Mouse (Mus musculus) heart, embryonic 14.5 days (tissue): ENCODE measurements around the gene Ppp1r3a. TPM values are rescaled to one million over a fixed set of nuclear protein-coding genes. Genes with fewer than 3 reads are reported as not detected.
"Not testable (repeated sequence)": the region's sequence is repeated elsewhere in the genome, so short reads cannot be mapped to it uniquely, and the experiment has no call there.

ENCODE experiments used
- ATAC-seq: fragments of 200-750 bp; cut with Nextera tagmentation; 2 replicates; pipeline ENCODE4 v1.8.0; 2017; ENCODE audit warnings: low read depth, moderate TSS enrichment; ENCODE audit not compliant: insufficient number of reproducible peaks, insufficient read depth, low FRiP score
- H3K27ac ChIP-seq, 2 experiments: fragments of 200-500 bp in 1 of 2; fragments of 300-500 bp in 1 of 2; sonication (generic) in 1 of 2; replicated peaks in 1 of 2; 2 replicates each; pipeline ENCODE4 v1.5.1; 2012 to 2014; ENCODE audit warnings: low read depth in 2 of 2, low read length in 2 of 2, control low read depth in 1 of 2, mild to moderate bottlenecking in 1 of 2, mixed read lengths in 1 of 2; ENCODE audit not compliant: control insufficient read depth in 1 of 2, insufficient read depth in 1 of 2
- H3K27me3 ChIP-seq: fragments of 300-500 bp; sonication (generic); 2 replicates; pipeline ENCODE4 v1.6.1; 2014; ENCODE audit warnings: mild to moderate bottlenecking, low read length, control low read depth; ENCODE audit not compliant: control insufficient read depth, insufficient read depth
- H3K36me3 ChIP-seq: fragments of 300-500 bp; sonication (generic); 2 replicates; pipeline ENCODE4 v1.6.1; 2014; ENCODE audit warnings: mild to moderate bottlenecking, control low read depth, low read length, mixed read lengths; ENCODE audit not compliant: control insufficient read depth, insufficient read depth
- H3K4me1 ChIP-seq, 2 experiments: fragments of 200-500 bp in 1 of 2; fragments of 300-500 bp in 1 of 2; sonication (generic) in 1 of 2; 2 replicates each; pipeline ENCODE4 v1.6.1; 2012 to 2014; ENCODE audit warnings: low read length in 2 of 2, control low read depth in 1 of 2, mixed read lengths in 1 of 2; ENCODE audit not compliant: control insufficient read depth in 2 of 2, insufficient read depth in 2 of 2
- H3K4me2 ChIP-seq: fragments of 300-500 bp; sonication (generic); 2 replicates; pipeline ENCODE4 v1.6.1; 2014; ENCODE audit warnings: mild to moderate bottlenecking, low read length
- H3K4me3 ChIP-seq, 2 experiments: fragments of 200-500 bp in 1 of 2; fragments of 300-500 bp in 1 of 2; sonication (generic) in 1 of 2; 2 replicates each; pipeline ENCODE4 v1.5.1; 2012 to 2014; ENCODE audit warnings: low read length in 2 of 2, mild to moderate bottlenecking in 2 of 2, control low read depth in 1 of 2, low read depth in 1 of 2, moderate library complexity in 1 of 2; ENCODE audit not compliant: control insufficient read depth in 1 of 2, insufficient read depth in 1 of 2
- H3K9ac ChIP-seq: fragments of 300-500 bp; sonication (generic); 2 replicates; pipeline ENCODE4 v1.6.1; 2014; ENCODE audit warnings: mild to moderate bottlenecking, low read length
- H3K9me3 ChIP-seq: fragments of 300-500 bp; sonication (generic); 2 replicates; pipeline ENCODE4 v1.6.1; 2016; ENCODE audit warnings: low read length, control low read depth; ENCODE audit not compliant: control insufficient read depth
- WGBS: fragments of 180-500 bp; shearing (Covaris S2); extraction: QIAGEN DNeasy Blood & Tissue Kit; methylation state at CpG from one replicate; pipeline ENCODE4 v1.1.7; 2014; 5-methylcytosine and 5-hydroxymethylcytosine counted together
- polyA plus RNA-seq: library from polyadenylated mRNA; unstranded; fragments of >200 nt; fragmentation: Nextera tagmentation; extraction: Ambion mirVana; gene quantifications from 2 replicates; pipeline ENCODE4 v1.2.1, GENCODE M21; 2014

The Ppp1r3a gene
- polyA plus RNA-seq, 1 experiment from 2014 or later: 8.3 TPM

GRCm38 (mm10) chr6:14700030-14700429, 55.0 kb downstream of the Ppp1r3a start:
- H3K4me2 ChIP-seq: no peak overlapping the region
- no peak overlapping the region for H3K27ac ChIP-seq
- ATAC-seq: no peak
- no peak overlapping the region for H3K9ac ChIP-seq
- H3K4me3 ChIP-seq: no peak overlapping the region
- no peaks in the 10 kb centered on the region for H3K4me1 ChIP-seq
- no peaks in the 10 kb centered on the region for H3K36me3 ChIP-seq
- no peaks in the 10 kb centered on the region for H3K27me3 ChIP-seq
- no peaks in the 10 kb centered on the region for H3K9me3 ChIP-seq

GRCm38 (mm10) chr6:14679231-14679887, 75.7 kb downstream of the Ppp1r3a start:
- not testable (repeated sequence) for H3K9ac ChIP-seq, ATAC-seq, H3K36me3 ChIP-seq, H3K4me1 ChIP-seq, H3K9me3 ChIP-seq, H3K4me3 ChIP-seq, H3K4me2 ChIP-seq, H3K27me3 ChIP-seq, H3K27ac ChIP-seq
- 87% methylated on average over 20 of the region's 20 CpGs for WGBS

- not testable (repeated sequence) for H3K4me1 ChIP-seq, H3K9ac ChIP-seq, H3K27ac ChIP-seq, H3K4me2 ChIP-seq, H3K4me3 ChIP-seq, H3K36me3 ChIP-seq, ATAC-seq, H3K9me3 ChIP-seq, H3K27me3 ChIP-seq
- 81% methylated on average over 2 of the region's 2 CpGs for WGBS
Measured at GRCm38 (mm10) chr6:14668966-14669365, 86.1 kb downstream of the Ppp1r3a start.

GRCm38 (mm10) chr6:14667651-14668050, 87.4 kb downstream of the Ppp1r3a start:
- not testable (repeated sequence) for ATAC-seq
- WGBS: 39% methylated on average over 2 of the region's 2 CpGs

More at GRCm38 (mm10) chr6:14667651-14668050, 87.4 kb downstream of the Ppp1r3a start:
- not testable (repeated sequence) for H3K9me3 ChIP-seq, H3K27me3 ChIP-seq, H3K27ac ChIP-seq, H3K36me3 ChIP-seq, H3K4me1 ChIP-seq, H3K4me3 ChIP-seq, H3K9ac ChIP-seq, H3K4me2 ChIP-seq

Other genes starting within 250 kb of the Ppp1r3a start
- 8.0 and 9.5 TPM in 2 replicates for gene Foxp2, start 146.1 kb upstream of the Ppp1r3a start, polyA plus RNA-seq